Mouse (Mus musculus): Measurements from ENCODE around the gene Capn8.

DNA sequence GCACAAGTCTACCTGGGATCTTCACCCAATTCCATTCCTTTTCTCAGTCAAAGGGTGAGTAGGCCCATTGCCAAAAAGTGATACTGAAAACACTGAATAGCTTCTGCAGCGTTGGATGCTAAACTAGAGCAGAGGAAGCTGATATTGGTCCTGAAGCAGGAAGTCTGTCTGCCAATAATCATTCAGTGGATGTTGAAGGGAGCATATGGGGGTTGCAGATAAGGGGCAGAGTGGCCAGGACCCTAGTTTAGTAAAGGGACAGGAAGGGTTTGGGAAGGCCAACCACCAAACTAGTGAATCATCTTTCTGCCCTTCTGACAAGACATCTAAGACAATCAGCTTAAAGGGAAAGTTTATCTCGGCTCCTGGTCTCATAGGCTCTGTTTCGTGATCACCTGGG lies 41.1 kb upstream of the Capn8 start:
- TF ChIP-seq CTCF (IDR thresholded peaks at IDR 0.05; ENCODE audit: low read depth): no peak
- no peak for TF ChIP-seq EP300 (optimal IDR thresholded peaks at IDR 0.05)

All from stomach, postnatal 0 days (tissue).